Mouse (Mus musculus) heart, adult 9 months (tissue): ENCODE data around the gene Dcpp1.
A peak's percentile ranks its signal among the peaks of the same experiment; 100 is the strongest.

Experiments used
- DNase-seq, 2 experiments: peaks; one replicate each; pipeline ENCODE4 v3.0.0; 2022; ENCODE audit warnings: low spot score in 2 of 2

Gene Dcpp1

GRCm38 (mm10) chr17:23925090-23925493 lies 44.4 kb downstream of the Dcpp1 start:
- DNase-seq, result peak; percentile 69 to 70

- DNase-seq, result no peak
These were observed 50.5 kb downstream of the Dcpp1 start for GRCm38 (mm10) chr17:23931157-23931556.
